Mouse (Mus musculus) hindbrain, postnatal 0 days (tissue): ENCODE data around the gene Tmem131l. TPM values are rescaled to one million over a fixed set of nuclear protein-coding genes. Genes with fewer than 3 reads are reported as not detected.

Experiments used
- ATAC-seq: fragments of 200-750 bp; cut with Nextera tagmentation; 2 replicates; pipeline ENCODE4 v1.8.0; 2017; ENCODE audit warnings: mild to moderate bottlenecking, moderate TSS enrichment, moderate library complexity
- DNase-seq: peaks from one replicate; pipeline ENCODE4 v3.0.0-alpha.2; 2015; ENCODE audit warnings: low spot score
- H3K27ac ChIP-seq: fragments of 300-500 bp; sonication (generic); 2 replicates; pipeline ENCODE4 v1.5.1; 2014; ENCODE audit warnings: mild to moderate bottlenecking
- H3K27me3 ChIP-seq: fragments of 300-500 bp; sonication (generic); 2 replicates; pipeline ENCODE4 v1.6.1; 2014; ENCODE audit warnings: low read length, mixed read lengths; ENCODE audit not compliant: insufficient read depth
- H3K36me3 ChIP-seq: fragments of 300-500 bp; sonication (generic); 2 replicates; pipeline ENCODE4 v1.6.1; 2014; ENCODE audit warnings: low read length, mixed read lengths; ENCODE audit not compliant: insufficient read depth
- H3K4me1 ChIP-seq: fragments of 300-500 bp; sonication (generic); 2 replicates; pipeline ENCODE4 v1.6.1; 2014; ENCODE audit warnings: antibody characterized with exemption, low read length, mixed read lengths; ENCODE audit not compliant: insufficient read depth
- H3K4me2 ChIP-seq: fragments of 300-500 bp; sonication (generic); 2 replicates; pipeline ENCODE4 v1.6.1; 2014; ENCODE audit warnings: low read depth, mild to moderate bottlenecking, low read length, moderate library complexity, mixed read lengths
- H3K4me3 ChIP-seq: fragments of 300-500 bp; sonication (generic); 2 replicates; pipeline ENCODE4 v1.5.1; 2014; ENCODE audit warnings: low read length
- H3K9ac ChIP-seq: fragments of 300-500 bp; sonication (generic); replicated peaks from 2 replicates; pipeline ENCODE4 v1.6.1; 2014; ENCODE audit warnings: mild to moderate bottlenecking, low read length, moderate library complexity, mixed read lengths
- H3K9me3 ChIP-seq: fragments of 300-500 bp; sonication (generic); 2 replicates; pipeline ENCODE4 v1.6.1; 2016; ENCODE audit warnings: low read length, mixed read lengths
- CTCF ChIP-seq: IDR thresholded peaks from 2 replicates; pipeline ENCODE4 v1.5.1; 2016; ENCODE audit warnings: antibody characterized with exemption, control low read depth, low read depth
- WGBS: fragments of 180-500 bp; shearing (Covaris S2); extraction: QIAGEN DNeasy Blood & Tissue Kit; methylation state at CpG from one replicate; pipeline ENCODE4 v1.1.7; 2014; 5-methylcytosine and 5-hydroxymethylcytosine counted together
- polyA plus RNA-seq: library from polyadenylated mRNA; unstranded; fragments of >200 nt; fragmentation: Nextera tagmentation; extraction: Ambion mirVana; gene quantifications from 2 replicates; pipeline ENCODE4 v1.2.1, GENCODE M21; 2015
- total RNA-seq: library from RNA; depleted of rRNA; stranded (reverse); fragments of >200 nt; gene quantifications from 2 replicates; pipeline ENCODE4 v1.2.3, GENCODE M21; 2014

The Tmem131l gene
- total and polyA plus RNA-seq, 2 experiments from 2014 or later, result 18.6 to 33.2 TPM

DNA sequence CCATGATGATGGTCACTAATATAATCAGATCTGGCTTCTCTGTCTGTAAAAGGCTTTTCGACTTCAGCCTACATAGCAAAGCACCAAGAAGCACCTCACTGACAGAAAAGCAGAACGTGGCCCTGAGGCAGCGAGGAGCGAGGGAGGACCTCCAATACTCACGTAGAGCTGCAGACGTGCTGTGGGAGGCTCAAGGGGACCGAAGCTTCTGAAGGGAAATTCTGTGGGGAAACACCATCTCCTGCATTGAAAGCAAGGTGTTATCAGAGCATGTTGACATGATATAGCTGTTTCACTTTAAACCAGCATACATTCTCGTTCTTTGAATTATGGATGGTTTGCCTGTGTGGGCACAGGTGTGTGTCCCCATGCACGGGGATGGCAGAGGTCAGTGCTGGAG, 133.8 kb downstream of the Tmem131l start:
- Histone ChIP-seq H3K36me3 (peaks cover 34% of the 10 kb centered on the region), H3K9ac (no peak overlapping the region), H3K4me1 (no peaks in the 10 kb centered on the region), H3K4me2 (no peak overlapping the region), H3K27ac (no peak overlapping the region), H3K4me3 (no peak overlapping the region), H3K9me3 (no peaks in the 10 kb centered on the region), H3K27me3 (no peaks in the 10 kb centered on the region)
- WGBS, result 96% methylated on average over 9 of the region's 9 CpGs
- no peak for TF ChIP-seq CTCF
- DNase-seq (no peak), ATAC-seq (no peak)

DNA sequence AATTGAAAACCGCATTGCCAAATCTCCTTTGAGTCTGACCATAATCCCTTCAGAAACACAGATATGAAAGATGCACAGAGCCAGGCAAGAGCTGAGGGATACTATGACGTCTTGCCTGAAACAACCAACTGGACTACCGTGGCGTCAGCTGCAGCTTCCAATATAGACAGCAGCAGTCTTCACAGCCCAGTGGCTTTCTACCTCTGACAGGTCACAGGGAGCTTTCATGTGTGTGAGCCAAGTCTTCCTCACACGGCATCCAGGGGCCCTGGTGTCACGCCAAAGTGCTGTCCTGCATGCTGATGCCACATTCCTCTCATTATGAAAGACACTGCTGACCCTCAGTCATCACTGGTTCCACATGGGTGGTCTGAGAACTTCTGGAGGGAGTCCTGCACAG, 134.8 kb downstream of the Tmem131l start:
- H3K4me3 ChIP-seq, result no peak overlapping the region
- H3K4me2 ChIP-seq, result no peak overlapping the region
- peak; percentile 73 for DNase-seq
- ATAC-seq, result peak; percentile 75
- H3K9ac ChIP-seq, result no peak overlapping the region
- no peaks in the 10 kb centered on the region for H3K9me3 ChIP-seq
- H3K27ac ChIP-seq, result peak overlapping the region; percentile 17; the same call in 1 of the 2 replicates
- H3K36me3 ChIP-seq, result peaks cover 41% of the 10 kb centered on the region
- no peaks in the 10 kb centered on the region for H3K4me1 ChIP-seq
- TF ChIP-seq CTCF, result no peak
- no peaks in the 10 kb centered on the region for H3K27me3 ChIP-seq
- WGBS, result 56% methylated on average over 6 of the region's 6 CpGs

DNA sequence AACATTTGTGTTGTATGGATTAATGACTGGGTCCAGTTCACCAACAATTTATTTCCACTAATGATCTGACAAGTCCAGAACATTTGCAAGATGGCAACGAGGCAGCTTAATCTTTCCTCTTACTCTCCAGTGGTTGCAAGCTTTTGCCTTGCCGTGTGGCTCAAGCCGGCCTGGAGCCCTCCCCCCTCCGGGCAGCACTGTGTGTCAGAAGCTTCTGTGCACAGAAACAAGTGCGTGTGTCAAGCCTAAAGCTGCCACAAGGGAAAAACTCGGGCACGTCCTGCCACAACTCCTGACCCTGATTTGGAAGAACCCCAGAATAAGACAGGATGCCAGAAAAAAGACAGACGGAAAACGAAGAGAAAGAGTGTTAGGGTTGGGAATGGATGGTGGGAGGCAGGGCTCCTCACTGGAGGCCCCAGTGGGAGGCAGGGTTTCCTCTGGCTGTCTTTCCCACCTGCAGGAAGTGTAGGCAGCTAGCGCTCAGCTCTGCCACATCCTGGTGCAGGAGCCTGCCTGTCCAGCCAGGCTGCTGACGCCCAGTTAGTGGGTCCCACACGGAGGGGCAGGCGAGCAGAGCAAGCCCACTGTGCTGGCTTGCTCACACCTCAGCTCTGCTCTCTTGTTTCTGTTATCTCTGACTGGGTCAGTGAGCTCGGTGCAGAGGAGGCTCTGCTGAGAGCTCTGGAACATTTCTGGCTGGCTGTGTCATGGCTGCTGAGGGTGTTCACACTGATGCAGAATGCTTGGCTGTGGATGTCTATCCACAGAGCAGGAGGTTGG, 135.6 kb downstream of the Tmem131l start:
- WGBS, result 57% methylated on average over 14 of the region's 14 CpGs
- Histone ChIP-seq H3K9ac (0 out of 2 replicates have a peak overlapping the region, but pooled peaks have one; percentile 3), H3K36me3 (peaks cover 40% of the 10 kb centered on the region; the same call in 1 of the 2 replicates), H3K27me3 (no peaks in the 10 kb centered on the region), H3K27ac (peak overlapping the region; percentile 17), H3K9me3 (no peaks in the 10 kb centered on the region), H3K4me2 (no peak overlapping the region), H3K4me3 (no peak overlapping the region), H3K4me1 (no peaks in the 10 kb centered on the region)
- no peak; the same call in none of the 2 replicates for TF ChIP-seq CTCF
- DNase-seq, result peak; percentile 24
- peak; percentile 10; the same call in 1 of the 2 replicates for ATAC-seq

DNA sequence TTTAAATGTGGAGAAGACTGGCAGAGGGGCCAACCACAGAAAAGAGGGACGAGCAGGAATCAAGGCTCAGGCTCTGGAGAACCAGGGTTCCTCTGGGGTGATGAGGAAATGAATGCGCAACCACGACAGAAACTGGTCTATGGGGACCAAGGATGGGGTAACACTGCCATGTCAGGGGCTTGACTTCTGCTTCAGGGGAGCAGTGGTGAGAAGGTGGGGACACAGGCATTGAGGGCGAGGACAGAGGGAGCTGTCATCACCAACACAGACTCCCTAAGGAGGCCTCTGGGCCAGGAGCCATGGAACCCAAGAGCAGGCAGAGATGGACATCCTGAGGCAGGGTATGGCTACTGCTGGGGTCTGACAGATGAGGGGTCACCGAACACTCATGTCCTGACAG, 137.0 kb downstream of the Tmem131l start:
- H3K4me3 ChIP-seq, result no peak overlapping the region
- DNase-seq, result no peak
- TF ChIP-seq CTCF, result no peak
- H3K27ac ChIP-seq, result no peak overlapping the region
- H3K4me1 ChIP-seq, result no peaks in the 10 kb centered on the region
- H3K9ac ChIP-seq, result no peak overlapping the region
- WGBS, result 94% methylated on average over 5 of the region's 5 CpGs
- no peaks in the 10 kb centered on the region for H3K9me3 ChIP-seq
- peaks cover 49% of the 10 kb centered on the region for H3K36me3 ChIP-seq
- no peaks in the 10 kb centered on the region for H3K27me3 ChIP-seq
- H3K4me2 ChIP-seq, result no peak overlapping the region
- no peak for ATAC-seq

DNA sequence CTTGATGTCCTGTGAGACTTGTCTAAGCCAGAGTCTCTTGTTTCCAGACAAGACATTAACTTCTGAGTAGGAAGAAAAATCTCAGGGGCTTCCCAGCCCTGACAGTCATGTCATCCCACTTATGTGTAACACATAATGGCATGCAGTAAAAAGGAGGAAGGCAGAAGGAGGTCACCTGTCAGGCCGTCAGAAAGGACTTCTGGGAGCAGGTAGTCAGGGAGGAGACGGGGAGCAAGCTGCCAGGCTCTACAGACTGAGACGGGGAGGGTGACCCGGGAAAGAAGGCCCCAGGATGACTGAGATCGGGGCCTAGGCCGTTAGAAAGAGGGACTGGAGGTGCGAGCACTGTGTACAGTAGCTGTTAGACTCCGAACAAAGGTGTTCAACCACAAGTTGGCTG, 137.5 kb downstream of the Tmem131l start:
- DNase-seq (no peak), ATAC-seq (no peak)
- 89% methylated on average over 8 of the region's 8 CpGs for WGBS
- no peak overlapping the region for H3K9ac ChIP-seq
- H3K36me3 ChIP-seq, result peaks cover 54% of the 10 kb centered on the region
- no peak overlapping the region for H3K27ac ChIP-seq
- H3K4me2 ChIP-seq, result no peak overlapping the region
- H3K4me1 ChIP-seq, result no peaks in the 10 kb centered on the region
- H3K27me3 ChIP-seq, result no peaks in the 10 kb centered on the region
- no peak for TF ChIP-seq CTCF
- no peak overlapping the region for H3K4me3 ChIP-seq
- no peaks in the 10 kb centered on the region for H3K9me3 ChIP-seq

DNA sequence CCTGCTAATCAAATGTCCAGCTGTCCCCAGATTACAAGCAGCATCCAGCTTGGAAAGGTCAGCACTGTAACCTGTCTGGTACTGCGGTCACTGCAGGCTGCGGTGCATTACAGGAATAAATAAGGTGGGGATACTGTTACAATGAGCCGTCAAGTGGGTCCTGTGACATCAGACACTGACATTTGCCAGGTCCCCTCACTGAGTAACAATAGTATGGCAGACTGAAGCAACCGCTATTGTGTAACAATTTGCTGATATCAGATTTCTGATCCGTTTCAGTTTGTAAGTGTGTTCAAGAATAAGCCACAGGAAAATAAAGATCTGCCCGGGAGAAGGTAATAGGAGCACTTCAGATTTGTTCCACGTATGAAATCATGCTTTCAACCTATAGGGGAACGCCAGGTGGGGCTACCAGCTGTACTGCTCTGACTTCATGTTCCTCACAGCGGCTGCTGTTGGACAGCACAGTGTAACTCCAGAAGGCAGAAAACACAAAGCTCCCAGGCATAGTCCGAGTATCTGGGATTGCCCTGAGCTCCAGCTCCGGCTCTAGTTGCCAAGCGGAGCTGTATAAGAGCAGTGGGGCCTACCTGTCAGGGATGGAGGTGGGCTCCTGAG, 139.1 kb downstream of the Tmem131l start:
- Histone ChIP-seq H3K4me3 (no peak overlapping the region), H3K9ac (no peak overlapping the region), H3K27me3 (no peaks in the 10 kb centered on the region), H3K9me3 (no peaks in the 10 kb centered on the region), H3K4me1 (no peaks in the 10 kb centered on the region), H3K36me3 (peaks cover 57% of the 10 kb centered on the region), H3K27ac (no peak overlapping the region), H3K4me2 (no peak overlapping the region)
- no peak for DNase-seq
- WGBS, result 93% methylated on average over 12 of the region's 12 CpGs
- no peak for ATAC-seq
- no peak for TF ChIP-seq CTCF

DNA sequence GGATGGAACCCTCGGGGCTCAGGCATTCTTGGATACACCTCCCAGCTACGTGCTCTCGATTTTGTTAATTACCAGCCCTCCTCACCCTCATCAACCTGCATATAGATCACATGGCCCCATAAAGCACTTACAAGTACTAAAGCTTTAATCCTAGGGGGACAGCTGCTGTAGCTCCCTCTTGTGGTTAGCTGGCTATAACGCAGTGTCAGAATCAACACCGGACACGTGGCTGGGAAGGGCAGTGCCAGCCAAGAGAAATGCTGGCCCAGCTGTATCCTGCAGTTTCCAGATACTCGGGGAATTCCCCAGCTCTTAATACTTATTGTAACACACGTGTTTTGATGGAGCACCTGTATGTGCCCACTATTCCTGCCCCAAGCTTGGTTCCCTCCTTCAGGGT, 140.4 kb downstream of the Tmem131l start:
- H3K27me3 ChIP-seq, result no peaks in the 10 kb centered on the region
- DNase-seq (peak; percentile 85), ATAC-seq (peak; percentile 64)
- peak; percentile 91 for TF ChIP-seq CTCF
- 49% methylated on average over 8 of the region's 8 CpGs for WGBS
- H3K36me3 ChIP-seq, result peaks cover 51% of the 10 kb centered on the region
- H3K9me3 ChIP-seq, result no peaks in the 10 kb centered on the region
- no peak overlapping the region for H3K27ac ChIP-seq
- no peaks in the 10 kb centered on the region for H3K4me1 ChIP-seq
- H3K9ac ChIP-seq, result no peak overlapping the region
- no peak overlapping the region for H3K4me2 ChIP-seq
- H3K4me3 ChIP-seq, result no peak overlapping the region
